Mouse (Mus musculus) right cerebral cortex, adult 18-20 months (tissue): Measurements from ENCODE around the gene Tmtc1.

Experiments
- DNase-seq: peaks from one replicate; pipeline ENCODE4 v3.0.0; 2022; ENCODE audit warnings: mixed read lengths

Tmtc1 gene

DNA sequence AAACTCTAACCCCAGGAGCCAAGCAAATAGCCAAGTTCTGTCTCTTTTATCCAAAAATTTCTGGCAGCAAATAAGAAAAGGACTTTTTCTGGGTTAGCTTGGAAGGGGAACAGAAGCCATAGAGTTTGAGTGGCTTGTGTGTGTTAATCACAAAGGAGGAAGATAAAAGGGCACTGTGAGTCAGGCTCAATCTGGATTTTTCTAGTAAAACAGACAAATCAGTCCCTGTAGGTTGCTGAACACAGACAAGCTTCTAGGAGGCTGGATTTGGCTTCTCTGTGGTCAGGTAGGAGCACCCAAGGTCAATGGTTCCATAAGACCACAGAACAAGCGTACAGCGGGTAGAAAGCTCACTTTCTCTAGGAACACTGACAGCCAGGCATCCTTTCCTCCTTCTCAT, 141.9 kb downstream of the Tmtc1 start:
- DNase-seq: no peak

DNA sequence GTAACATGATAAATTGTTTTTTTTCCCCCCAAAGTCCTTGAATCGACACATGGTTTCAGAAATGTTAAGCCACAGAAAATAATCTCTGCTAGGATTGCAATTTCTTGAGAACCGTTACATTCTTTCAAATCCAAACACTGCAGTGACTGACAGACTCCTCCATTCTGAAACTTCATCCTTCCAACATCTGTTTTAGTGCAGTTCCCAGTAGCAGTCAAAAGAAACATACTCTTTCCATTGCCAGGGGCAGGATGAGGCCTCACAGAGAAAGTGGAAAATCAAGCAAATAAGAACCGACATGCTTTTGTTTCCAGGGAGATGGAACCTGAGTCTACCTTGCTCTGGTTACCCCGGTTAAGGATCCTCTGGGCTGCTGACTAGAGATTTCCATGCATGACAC, 147.1 kb downstream of the Tmtc1 start:
- no peak for DNase-seq

DNA sequence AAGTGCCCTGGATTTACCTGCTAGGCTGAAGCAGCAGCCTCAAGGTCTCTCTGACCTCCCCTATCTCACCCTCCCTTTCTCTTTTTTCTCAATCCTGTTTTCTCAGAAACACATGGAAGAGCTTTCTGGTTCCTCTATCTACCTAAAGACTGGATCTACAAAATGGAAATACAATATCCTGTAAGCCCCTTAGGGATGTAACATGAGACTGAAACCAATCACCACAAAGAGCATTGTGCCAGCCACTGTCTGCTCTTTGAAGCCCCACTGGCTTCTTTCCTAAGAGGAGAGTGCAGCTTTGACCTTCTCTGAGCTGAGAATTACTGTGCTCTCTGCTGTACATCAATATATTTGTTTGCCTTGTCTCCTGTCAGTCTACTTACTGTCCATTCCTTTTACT, 147.8 kb downstream of the Tmtc1 start:
- no peak for DNase-seq

DNA sequence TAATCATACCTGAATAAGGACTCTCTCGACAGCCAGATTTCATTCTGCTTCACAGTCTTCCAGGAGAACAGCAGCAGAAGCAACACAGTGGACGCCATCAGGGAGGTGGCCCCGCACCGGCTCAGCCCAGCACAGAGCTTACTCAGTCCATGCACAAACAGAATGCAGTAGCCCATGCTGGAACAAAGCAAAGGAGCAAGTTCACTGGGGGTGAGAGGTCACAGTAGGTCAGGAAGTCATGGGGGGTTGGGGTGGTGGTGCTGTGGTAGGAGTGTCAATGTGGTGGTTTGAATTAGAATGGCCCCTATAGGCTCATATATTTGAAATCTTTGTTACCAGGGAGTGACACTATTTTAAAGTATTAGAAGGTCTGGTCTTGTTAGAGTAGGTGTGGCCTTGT, 149.7 kb downstream of the Tmtc1 start:
- DNase-seq: no peak

DNA sequence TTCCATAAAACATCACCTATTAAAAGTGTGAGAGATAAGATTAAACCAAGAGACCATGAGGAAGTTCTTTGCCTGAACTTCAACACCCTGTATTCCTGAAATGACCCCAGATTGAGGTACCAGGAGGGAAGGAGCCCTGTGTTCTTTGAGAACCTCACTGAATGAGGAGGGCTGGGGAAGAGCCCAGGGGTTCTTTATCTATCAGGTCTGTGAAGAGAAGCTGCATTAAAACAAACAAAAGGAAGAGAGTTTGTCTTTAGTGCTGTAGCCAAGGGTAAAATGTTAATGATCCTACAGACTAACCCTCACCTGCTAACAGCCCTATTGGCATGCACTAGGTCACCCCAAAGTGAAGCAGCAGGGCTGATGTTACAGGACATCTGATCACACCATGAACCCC, 153.3 kb downstream of the Tmtc1 start:
- DNase-seq: no peak

DNA sequence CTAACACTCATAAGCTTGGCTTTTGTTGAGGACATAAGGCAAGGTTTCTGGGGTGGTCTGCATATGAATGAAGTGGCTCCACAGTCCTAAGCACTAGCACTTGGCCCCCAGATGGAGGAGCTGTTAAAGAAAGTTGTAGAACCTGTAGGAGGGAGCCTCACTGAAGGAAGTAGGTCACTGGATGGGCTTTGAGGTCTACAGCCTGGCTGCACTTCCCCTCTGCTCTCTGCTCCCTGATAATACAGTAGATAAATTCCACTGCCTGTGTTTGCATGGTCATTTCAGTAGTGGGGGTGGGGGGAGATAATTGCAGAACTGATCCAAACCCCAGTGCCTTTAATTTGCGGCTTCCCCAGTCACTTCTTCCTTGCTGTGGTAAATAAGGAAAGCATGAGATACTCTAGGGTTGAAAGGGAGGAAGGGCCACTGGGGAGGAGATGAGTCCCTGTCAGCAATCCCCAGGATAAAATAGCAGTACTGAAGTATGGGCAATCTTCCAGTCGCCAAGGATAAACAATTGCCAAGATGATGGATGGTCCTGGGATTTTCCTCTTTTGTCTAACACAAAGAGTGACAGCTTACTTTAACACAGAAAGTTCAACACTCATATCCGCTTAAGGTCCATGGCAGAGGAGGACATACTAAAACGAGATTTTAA, 160.8 kb downstream of the Tmtc1 start:
- DNase-seq: no peak

DNA sequence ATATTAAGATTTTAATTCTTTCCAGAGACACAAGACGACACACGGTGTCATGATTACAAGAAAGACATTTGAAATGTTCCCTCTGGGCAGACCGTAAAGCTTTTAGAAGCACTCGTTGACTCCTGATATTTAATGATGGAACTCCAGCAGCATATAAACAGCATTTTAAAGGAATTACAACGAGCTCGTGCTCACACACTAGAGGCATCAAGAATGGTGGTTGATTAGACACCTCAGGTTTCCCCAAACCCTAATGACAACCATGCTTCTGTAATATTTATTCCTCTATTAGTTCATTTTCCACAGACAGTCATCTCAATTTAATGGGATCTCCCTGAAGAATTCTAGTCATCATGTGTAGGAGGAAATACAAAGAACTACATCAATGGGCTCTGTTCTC, 164.9 kb downstream of the Tmtc1 start:
- DNase-seq: no peak

DNA sequence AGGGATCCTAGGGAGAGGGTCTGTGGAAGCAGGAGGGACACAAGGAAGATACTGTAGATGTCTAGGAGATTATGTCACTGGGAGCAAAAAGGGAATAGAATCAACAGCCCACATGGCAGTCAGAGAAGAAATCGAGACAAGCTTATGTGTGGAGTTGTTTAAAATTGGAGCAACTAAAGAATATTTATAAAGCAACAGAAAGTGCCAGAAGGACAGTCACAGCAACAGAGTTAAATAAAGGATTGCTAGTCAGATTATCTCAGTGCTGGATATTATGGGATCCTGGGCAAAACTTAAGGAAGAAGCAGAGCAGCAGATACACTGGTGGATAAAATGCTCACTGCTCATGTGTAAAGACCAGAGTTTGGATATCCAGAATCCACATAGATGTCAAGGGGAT, 167.8 kb downstream of the Tmtc1 start:
- DNase-seq: no peak

DNA sequence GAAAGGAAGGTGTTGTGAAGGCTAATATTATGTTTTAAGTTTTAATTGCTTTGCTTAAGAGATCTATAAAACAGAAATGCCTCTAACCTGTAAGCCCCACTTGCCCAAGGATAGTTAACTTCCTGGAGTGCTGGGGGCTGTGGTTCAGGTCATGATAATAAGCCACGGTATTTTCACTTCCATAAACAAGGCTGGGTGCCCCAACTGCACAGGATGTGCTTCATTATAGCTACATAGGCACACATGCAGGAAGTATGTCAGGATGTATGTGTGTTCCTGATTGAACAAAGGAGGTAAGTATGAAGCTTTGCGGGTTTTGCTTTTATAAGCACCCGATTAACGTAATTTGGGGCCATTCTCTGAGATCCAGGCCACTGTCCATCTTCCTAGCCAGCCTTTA, 169.1 kb downstream of the Tmtc1 start:
- DNase-seq: no peak

DNA sequence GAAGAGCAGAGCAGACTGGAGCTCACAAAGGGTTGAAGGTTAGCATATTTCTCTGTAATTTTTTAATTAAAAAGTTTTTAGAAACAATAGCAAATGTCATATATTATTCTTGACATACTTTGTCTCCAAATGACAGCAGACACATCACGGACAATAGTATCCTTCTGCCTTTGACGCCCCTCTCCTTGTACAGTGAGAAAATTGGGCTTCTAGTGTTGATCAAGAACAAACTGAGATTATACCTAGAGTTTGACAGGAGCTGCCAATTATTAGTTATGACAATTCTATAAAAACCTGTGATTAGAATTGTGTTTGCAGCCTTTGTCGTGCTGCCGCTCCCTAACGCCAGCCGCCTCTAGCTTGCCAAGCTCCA, 183.5 kb downstream of the Tmtc1 start:
- no peak for DNase-seq

DNA sequence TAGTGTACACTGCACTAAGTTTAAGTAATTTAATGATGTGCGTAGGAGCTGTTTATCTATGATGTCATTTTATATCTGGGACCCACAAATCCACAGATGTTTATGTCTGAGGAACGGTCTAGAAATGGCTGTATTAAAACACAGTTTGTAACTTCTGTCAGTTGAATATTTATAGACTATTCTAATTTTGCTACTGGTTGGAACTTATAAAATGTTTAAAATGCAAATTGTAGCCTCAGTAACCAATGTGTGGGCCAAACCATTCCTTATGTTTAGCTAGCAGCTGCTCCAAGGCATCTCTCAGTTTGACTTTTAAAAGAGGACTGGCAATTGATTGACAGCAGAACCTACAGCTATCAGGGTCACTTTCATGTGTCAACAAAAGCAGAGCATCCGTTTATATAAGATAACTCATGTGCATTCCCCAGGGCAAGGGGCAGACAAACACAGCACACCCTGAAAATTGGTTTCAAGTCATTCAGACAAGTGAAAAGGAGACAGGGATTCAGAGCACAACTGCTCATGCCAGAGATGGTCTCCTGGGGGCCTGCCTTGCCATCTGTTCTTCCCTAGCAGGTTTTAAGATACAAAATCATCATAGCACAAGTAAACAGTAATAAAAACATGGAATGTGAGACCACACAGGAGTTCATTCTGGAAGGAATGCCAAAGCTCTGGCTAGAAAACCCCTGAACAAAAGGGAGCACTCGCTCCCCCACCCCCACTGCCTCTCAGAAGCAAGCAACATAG, 184.0 kb downstream of the Tmtc1 start:
- DNase-seq: no peak

DNA sequence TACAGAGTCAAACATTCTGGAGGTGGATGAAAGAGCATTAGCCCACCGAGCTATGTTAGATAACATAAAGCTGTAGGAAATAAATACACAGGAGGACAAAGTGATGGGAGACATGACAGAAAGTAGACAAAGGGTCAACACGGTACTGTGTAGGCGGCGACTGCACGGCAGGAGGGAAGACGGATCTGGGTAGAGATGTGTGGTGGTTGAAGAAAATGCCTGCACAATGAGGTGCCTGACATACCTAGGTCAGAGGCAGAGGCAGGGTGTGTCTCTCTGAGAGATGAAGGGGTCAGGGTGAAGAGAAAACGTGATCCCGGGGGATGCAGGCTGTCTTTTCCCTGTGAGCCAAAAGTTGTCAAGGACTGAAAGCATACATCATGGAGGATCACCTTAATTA, 185.1 kb downstream of the Tmtc1 start:
- DNase-seq: no peak

DNA sequence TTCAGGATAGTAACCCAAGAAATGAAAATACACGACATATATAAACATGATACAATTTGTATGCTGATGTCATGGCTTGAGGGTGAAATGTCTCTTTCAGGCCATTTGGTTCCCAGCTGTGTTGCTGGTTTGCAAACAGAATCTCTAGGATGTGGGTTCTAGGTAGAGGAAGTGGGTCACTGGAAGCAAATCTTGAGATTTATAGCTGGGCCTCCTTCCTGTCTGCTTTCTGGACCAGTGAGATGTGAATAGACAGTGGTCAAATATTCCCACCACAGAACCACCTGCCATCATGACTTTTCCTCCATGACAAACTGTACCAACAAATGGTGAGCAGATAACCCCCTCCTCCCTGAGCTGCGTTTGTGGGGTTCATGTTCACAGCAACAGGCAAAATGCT, 186.4 kb downstream of the Tmtc1 start:
- no peak for DNase-seq

DNA sequence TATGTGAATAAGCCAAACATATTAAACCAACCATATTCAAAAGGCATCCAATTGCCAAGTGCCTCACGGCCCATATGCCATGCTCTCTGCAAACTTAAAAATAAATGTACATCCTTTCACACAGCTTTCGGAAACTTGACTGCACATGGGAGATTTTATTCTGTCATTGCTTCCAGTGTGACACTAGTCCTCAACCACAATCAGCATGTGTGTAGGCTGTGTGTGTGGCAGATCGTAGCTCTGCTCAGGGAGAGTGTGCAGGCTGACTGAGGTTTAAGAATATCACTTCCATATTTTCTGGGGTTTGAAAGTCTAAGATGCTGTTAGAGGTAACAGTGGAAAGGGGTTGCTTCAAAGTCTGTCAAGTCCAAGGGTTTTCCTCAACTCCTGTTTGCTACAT, 188.1 kb downstream of the Tmtc1 start:
- DNase-seq: peak; percentile 28

DNA sequence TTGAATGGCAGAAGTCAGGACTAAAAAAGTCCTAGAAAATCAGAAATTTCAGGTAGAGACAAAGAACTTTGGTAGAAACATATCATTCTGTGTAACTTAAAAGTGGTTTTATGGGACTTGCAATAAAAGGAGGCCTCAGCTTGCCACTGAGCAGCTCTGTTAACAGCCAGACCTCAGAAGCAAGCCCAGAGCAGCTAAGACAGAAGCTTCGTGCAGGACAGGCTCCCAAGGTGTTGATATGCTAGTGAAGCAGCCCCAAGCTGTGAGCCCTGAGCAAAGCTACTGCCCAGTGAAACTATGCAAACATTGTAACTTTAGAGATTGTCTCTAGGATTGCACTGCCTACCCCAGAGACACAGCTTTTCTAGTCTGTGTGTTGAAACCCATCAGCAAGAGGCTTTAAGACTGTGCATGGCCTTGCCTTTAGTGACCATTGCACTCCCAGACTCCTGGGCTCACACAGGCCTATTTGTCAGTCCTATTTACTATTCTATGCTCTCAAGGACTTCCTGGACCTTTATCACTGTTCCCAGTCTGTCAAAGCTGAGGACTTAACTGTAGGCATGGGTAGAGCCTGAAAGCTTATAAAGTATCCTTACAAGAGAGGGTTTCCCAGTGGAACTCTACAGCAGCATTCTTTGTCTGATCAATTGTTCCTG, 188.7 kb downstream of the Tmtc1 start:
- DNase-seq: no peak

DNA sequence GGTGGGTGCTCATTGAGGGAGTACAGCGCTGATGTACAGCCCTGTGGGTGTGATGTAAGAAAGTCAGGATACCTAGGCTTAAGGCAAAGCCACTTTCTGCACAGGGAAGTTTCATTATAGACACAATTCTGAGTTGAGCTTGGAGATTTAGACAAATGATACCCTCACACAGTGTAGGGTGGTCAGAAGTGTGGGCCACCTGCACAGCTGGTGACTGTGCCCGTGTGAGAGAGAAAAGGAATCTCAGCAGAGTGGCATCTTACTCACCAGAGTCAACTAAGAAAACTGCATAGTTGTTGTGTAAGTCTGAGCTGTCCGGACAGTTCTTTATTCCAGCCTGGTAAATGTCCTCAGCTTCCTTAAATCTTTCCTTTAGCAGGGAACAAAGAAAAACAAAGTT, 195.0 kb downstream of the Tmtc1 start:
- no peak for DNase-seq

DNA sequence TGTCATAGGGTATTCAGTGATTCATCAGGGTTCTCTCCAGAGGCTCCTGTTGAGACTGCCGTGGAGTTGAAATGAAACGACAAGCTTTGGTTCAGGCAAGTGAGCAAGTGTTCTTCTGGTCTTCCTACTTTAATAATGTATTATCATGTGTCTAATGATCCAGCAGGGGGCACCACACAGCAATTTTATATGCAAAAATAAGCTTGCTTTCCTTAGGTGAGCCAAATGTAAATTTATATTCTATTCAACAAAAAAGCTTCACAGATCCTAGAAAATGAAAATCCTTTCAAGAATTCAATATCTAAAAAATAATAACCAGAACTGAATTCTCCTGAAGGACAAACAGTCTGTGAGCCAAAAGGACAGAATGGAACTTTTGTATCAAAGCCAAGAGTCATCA, 195.6 kb downstream of the Tmtc1 start:
- peak; percentile 37 for DNase-seq

DNA sequence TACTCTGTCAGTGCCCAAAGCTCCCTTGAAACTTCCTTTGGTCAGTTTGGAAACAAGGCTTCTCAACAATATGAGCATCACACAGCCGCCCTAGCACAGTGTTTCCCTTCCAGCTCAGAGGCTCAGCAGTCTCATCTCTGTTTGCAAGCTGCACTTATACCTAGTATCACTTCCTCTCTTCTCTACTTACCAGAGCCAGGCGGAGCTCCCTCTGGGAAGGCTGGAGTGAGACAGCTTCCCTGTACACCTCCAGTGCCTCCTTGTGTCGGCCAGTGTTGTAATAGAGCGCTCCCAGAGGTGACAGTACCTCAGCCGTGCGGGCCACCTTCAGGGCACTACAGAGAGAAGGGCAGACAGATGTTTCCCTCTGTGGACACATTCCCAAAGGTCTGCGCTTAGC, 197.6 kb downstream of the Tmtc1 start:
- DNase-seq: no peak

DNA sequence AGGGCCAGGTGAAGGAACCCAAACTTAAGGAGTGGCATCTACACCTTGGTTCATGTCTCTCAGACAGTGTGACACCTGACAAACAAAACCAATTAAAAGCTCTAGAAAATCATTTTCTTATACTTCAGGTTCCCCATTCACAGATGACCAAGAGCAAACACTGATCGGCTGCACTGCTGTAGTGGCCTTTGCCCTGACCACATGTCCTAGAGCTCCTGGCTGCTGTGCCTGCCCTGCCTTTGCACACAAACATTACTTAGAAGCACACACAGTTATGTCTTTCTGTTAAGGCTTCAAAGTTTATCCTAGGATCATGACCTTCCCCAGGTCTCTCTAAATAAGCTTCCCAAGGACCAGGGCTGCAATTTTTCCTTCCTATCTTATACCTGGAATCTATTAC, 199.4 kb downstream of the Tmtc1 start:
- DNase-seq: no peak

DNA sequence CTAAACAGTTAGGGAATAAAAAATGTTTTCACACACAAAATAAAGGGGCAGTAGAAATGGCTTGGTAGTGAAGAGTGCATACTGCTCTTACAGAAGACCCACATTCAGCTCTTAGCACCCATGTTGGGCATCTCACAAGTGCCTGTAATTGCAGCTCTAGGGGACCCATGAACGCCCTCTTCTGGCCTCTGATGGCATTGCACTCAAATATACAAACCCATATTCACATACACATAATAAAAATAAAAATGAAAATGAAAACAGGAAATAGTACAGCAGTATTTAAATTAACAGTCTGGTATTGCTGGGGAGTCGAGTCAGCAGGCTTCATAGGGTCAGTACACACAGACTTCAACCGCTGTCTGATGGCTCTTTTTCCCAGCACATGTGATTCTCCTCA, 201.9 kb downstream of the Tmtc1 start:
- no peak for DNase-seq

DNA sequence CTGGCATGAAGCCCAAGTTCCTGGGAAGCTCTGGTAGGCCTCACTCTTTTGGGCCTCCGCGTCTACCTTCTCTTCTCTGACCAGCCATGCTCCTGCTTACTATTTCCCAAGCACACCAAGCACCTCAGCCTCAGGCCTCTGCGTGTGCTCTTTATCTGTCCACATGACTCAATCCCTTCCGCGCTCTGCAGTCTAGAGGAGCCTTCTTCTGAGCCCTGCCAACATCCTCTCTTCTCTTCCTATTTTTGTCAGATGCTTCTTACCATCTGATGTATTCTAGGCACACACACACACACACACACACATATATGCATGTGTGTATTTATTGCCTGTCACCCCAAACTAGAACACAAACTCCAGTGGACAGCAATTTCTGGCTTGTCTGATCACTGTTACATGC, 202.5 kb downstream of the Tmtc1 start:
- DNase-seq: no peak

DNA sequence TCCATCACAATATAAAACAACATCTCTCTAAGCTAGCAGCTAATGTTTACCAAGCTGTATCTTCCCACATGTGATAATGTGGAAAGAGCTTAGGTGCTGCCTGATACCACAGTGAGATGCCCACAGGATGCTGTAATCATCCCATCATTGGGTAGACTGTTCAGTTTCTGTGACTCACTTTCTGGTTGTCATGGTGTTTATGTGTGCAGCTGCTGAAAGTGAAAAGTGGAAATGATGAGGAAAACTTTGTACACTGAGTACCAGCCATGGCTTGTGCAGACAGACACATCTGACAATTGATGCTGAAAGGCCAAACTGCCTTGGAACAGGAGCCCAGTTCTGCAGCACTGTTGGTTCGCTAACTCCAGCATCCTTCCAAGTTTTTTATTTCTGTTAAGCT, 204.9 kb downstream of the Tmtc1 start:
- DNase-seq: no peak

DNA sequence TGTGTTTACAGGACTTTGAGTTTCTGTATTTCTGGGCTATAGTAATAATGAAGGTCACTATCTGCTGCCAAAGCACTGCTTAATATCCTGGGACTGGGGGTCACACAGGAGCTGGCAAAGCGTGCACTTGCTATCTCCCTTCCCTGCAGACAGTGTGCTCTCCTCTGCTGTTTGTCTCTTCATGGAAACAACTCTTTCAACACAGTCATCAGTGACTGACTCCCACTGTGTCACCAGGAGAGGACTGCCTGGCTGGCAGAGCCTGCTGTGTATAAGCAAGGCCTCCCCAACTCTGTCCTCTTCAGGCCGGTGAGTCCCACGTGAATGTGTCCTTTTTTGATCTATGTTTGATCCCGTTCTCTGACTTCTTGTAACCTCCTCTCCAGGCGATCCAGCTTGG, 206.7 kb downstream of the Tmtc1 start:
- DNase-seq: no peak

DNA sequence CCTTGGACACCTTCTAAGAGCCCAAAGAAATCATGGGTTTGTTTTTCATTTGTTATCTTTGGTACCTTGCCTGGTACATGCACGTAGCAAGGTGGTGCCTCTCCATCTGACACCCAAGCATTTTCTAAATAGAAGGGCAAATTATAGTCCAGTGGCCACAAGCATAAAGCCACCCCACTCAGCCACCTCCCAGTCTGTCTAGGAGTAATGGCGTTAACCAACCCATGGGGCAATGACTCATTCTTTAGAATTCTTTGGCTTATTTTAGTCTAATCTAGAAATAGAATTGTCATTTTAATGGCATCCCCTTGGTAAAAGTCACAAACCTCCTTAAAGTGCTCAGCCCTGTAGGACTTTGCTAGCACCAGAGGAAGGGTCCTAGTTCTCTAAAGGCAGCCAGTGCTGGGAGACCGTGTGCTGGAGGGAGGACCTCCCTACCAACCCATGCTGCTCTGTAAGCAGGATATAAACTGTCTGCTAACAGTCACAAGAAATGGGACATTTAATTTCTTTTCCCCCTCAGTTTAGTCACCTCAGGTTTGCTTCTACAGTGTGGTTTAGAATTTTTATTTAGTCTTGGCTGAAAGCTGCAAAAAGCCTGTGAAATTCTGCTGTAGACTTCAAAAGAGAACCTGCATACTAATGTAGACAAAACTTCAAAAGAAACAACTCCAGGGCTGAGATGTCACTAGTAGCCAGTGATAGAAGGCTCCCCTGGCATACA, 209.9 kb downstream of the Tmtc1 start:
- DNase-seq: no peak
